8 mouse cellular contexts compared by ENCODE assay signal in genomic region chr4:153175660-153176059, GRCm38 (mm10).
DNase-seq lines count a peak whose midpoint lies in the region; ATAC-seq and TF ChIP-seq lines count a peak whose summit lies in the region.

No protein-coding gene starts in this region.

- peak; percentile 10 to 21 for DNase-seq in heart, adult 18-20 months
- DNase-seq in heart, adult 9 months (ENCODE audit: low spot score in 2 of 2) = no peak
- DNase-seq in adrenal gland, adult (ENCODE audit: inconsistent age in 2 of 2, low spot score in 1 of 2) = peak; percentile 43 to 72
- peak; percentile 86 for DNase-seq in embryonic facial prominence, embryonic 11.5 days (ENCODE audit: low spot score)
- peak; percentile 10 for DNase-seq in liver, adult 2 months (ENCODE audit: extremely low read depth, low read depth, low spot score)
- DNase-seq in retina, postnatal 1 day = peak; percentile 84
- no peak for DNase-seq in thymus, postnatal 0 days (ENCODE audit: low spot score)

- peak; percentile 70 for TF ChIP-seq CTCF in liver, adult 2 months (IDR thresholded peaks at IDR 0.05; ENCODE audit: low read depth, low read length)

- no peaks in the 10 kb centered on the region for H3K27me3 ChIP-seq in embryonic facial prominence, embryonic 11.5 days (ENCODE audit: control insufficient read depth, insufficient read depth, low read length)
- H3K27me3 ChIP-seq in intestine, embryonic 16.5 days (replicated peaks; ENCODE audit: control insufficient read depth, insufficient read depth, low read length) = no peaks in the 10 kb centered on the region; the same call in 1 of the 2 replicates
- H3K27me3 ChIP-seq in liver, adult 2 months (ENCODE audit: control insufficient read depth, insufficient read depth, low read length) = no peaks in the 10 kb centered on the region

- no peak for TF ChIP-seq POLR2A in liver, adult 2 months (IDR thresholded peaks at IDR 0.05; ENCODE audit: extremely low read depth, insufficient read depth, low read length)

- no peaks in the 10 kb centered on the region for H3K36me3 ChIP-seq in embryonic facial prominence, embryonic 11.5 days (replicated peaks; ENCODE audit: control insufficient read depth, insufficient read depth, low read depth, low read length)
- H3K36me3 ChIP-seq in intestine, embryonic 16.5 days (ENCODE audit: control insufficient read depth, insufficient read depth, low read length) = no peaks in the 10 kb centered on the region
- H3K36me3 ChIP-seq in liver, adult 2 months (ENCODE audit: control insufficient read depth, insufficient read depth, low read length) = no peaks in the 10 kb centered on the region

- no peak overlapping the region for H3K9ac ChIP-seq in embryonic facial prominence, embryonic 11.5 days (replicated peaks; ENCODE audit: low read length)
- no peak overlapping the region for H3K9ac ChIP-seq in intestine, embryonic 16.5 days (ENCODE audit: low read depth, low read length)
- no peak overlapping the region for H3K9ac ChIP-seq in liver, adult 2 months (ENCODE audit: low read depth, low read length)

- 4% methylated on average over 12 of the region's 12 CpGs for WGBS in embryonic facial prominence, embryonic 11.5 days
- WGBS in intestine, embryonic 16.5 days = 5% methylated on average over 12 of the region's 12 CpGs
- 7% methylated on average over 12 of the region's 12 CpGs for WGBS in liver, adult 2 months

- no peaks in the 10 kb centered on the region for H3K79me2 ChIP-seq in liver, adult 2 months (ENCODE audit: control insufficient read depth, insufficient read depth, low read length)

- no peaks in the 10 kb centered on the region for H3K4me1 ChIP-seq in embryonic facial prominence, embryonic 11.5 days (ENCODE audit: control insufficient read depth, insufficient read depth, low read length)
- H3K4me1 ChIP-seq in intestine, embryonic 16.5 days (ENCODE audit: control insufficient read depth, insufficient read depth, low read length) = 0 out of 2 replicates have a peak, but pooled peaks cover 4% of the 10 kb centered on the region
- no peaks in the 10 kb centered on the region for H3K4me1 ChIP-seq in liver, adult 2 months (ENCODE audit: control insufficient read depth, insufficient read depth, low read length)

- no peak overlapping the region for H3K27ac ChIP-seq in embryonic facial prominence, embryonic 11.5 days (replicated peaks; ENCODE audit: low read depth, low read length)
- H3K27ac ChIP-seq in intestine, embryonic 16.5 days (ENCODE audit: low read length) = no peak overlapping the region
- H3K27ac ChIP-seq in liver, adult 2 months (replicated peaks; ENCODE audit: insufficient read depth, low read depth, low read length) = no peak overlapping the region

- no peaks in the 10 kb centered on the region for H3K9me3 ChIP-seq in embryonic facial prominence, embryonic 11.5 days (replicated peaks; ENCODE audit: control insufficient read depth, low read length)
- H3K9me3 ChIP-seq in intestine, embryonic 16.5 days (ENCODE audit: control insufficient read depth, low read length) = no peaks in the 10 kb centered on the region

- no peak overlapping the region for H3K4me3 ChIP-seq in embryonic facial prominence, embryonic 11.5 days (ENCODE audit: low read depth, low read length)
- H3K4me3 ChIP-seq in intestine, embryonic 16.5 days (ENCODE audit: low read length) = no peak overlapping the region
- H3K4me3 ChIP-seq in liver, adult 2 months (ENCODE audit: insufficient read depth, low read depth, low read length) = no peak overlapping the region

- ATAC-seq in embryonic facial prominence, embryonic 11.5 days (replicated peaks; ENCODE audit: insufficient number of reproducible peaks, low FRiP score, low TSS enrichment, low read depth) = peak; percentile 72
- ATAC-seq in intestine, embryonic 16.5 days = peak; percentile 98

- H3K4me2 ChIP-seq in embryonic facial prominence, embryonic 11.5 days (ENCODE audit: low read depth, low read length) = no peak overlapping the region
- 0 out of 2 replicates have a peak overlapping the region, but pooled peaks have one; percentile 11 for H3K4me2 ChIP-seq in intestine, embryonic 16.5 days (ENCODE audit: low read depth, low read length)

Comparison
In these comparisons a context has a peak if more than half of its experiments do, and no peak if none do; other contexts are left out.
1. DNase-seq: peak in heart, adult 18-20 months (2 of 2), adrenal gland, adult (2 of 2), embryonic facial prominence, embryonic 11.5 days (single experiment), liver, adult 2 months (single experiment) and retina, postnatal 1 day (single experiment); none in heart, adult 9 months (0 of 2) and thymus, postnatal 0 days (single experiment).